Mouse (Mus musculus) midbrain, embryonic 14.5 days (tissue): ENCODE data around the gene Gm6034. TPM values are rescaled to one million over a fixed set of nuclear protein-coding genes. Genes with fewer than 3 reads are reported as not detected.
"Not testable (repeated sequence)": the region's sequence is repeated elsewhere in the genome, so short reads cannot be mapped to it uniquely, and the experiment has no call there.

Source experiments
- ATAC-seq: fragments of 200-750 bp; cut with Nextera tagmentation; 2 replicates; pipeline ENCODE4 v1.8.0; 2017; ENCODE audit warnings: moderate number of reproducible peaks, moderate library complexity; ENCODE audit not compliant: low FRiP score, low TSS enrichment
- DNase-seq: peaks from one replicate; pipeline ENCODE4 v3.0.0-alpha.2; 2015
- H3K27ac ChIP-seq: fragments of 300-500 bp; sonication (generic); replicated peaks from 2 replicates; pipeline ENCODE4 v1.5.1; 2014; ENCODE audit warnings: mild to moderate bottlenecking, low read depth, low read length, moderate library complexity
- H3K27me3 ChIP-seq: fragments of 300-500 bp; sonication (generic); 2 replicates; pipeline ENCODE4 v1.6.1; 2014; ENCODE audit warnings: low read length, control low read depth, mixed read lengths; ENCODE audit not compliant: control insufficient read depth, insufficient read depth
- H3K36me3 ChIP-seq: fragments of 300-500 bp; sonication (generic); 2 replicates; pipeline ENCODE4 v1.6.1; 2014; ENCODE audit warnings: low read length, control low read depth; ENCODE audit not compliant: control insufficient read depth, insufficient read depth
- H3K4me1 ChIP-seq: fragments of 300-500 bp; sonication (generic); 2 replicates; pipeline ENCODE4 v1.6.1; 2014; ENCODE audit warnings: mild to moderate bottlenecking, antibody characterized with exemption, low read length, control low read depth; ENCODE audit not compliant: control insufficient read depth, insufficient read depth
- H3K4me2 ChIP-seq: fragments of 300-500 bp; sonication (generic); 2 replicates; pipeline ENCODE4 v1.6.1; 2014; ENCODE audit warnings: mild to moderate bottlenecking, low read length, moderate library complexity
- H3K4me3 ChIP-seq: fragments of 300-500 bp; sonication (generic); replicated peaks from 2 replicates; pipeline ENCODE4 v1.5.1; 2014; ENCODE audit warnings: low read depth, low read length
- H3K9ac ChIP-seq: fragments of 300-500 bp; sonication (generic); replicated peaks from 2 replicates; pipeline ENCODE4 v1.6.1; 2014; ENCODE audit warnings: mild to moderate bottlenecking, low read length, moderate library complexity
- H3K9me3 ChIP-seq: fragments of 300-500 bp; sonication (generic); 2 replicates; pipeline ENCODE4 v1.6.1; 2016; ENCODE audit warnings: low read length, control low read depth, mixed read lengths; ENCODE audit not compliant: control insufficient read depth
- WGBS: fragments of 180-500 bp; shearing (Covaris S2); extraction: QIAGEN DNeasy Blood & Tissue Kit; methylation state at CpG from one replicate; pipeline ENCODE4 v1.1.7; 2014; 5-methylcytosine and 5-hydroxymethylcytosine counted together
- polyA plus RNA-seq: library from polyadenylated mRNA; unstranded; fragments of >200 nt; fragmentation: Nextera tagmentation; extraction: Ambion mirVana; gene quantifications from 2 replicates; pipeline ENCODE4 v1.2.1, GENCODE M21; 2014

Gm6034 gene
- not detected in 2 replicates for polyA plus RNA-seq

DNA sequence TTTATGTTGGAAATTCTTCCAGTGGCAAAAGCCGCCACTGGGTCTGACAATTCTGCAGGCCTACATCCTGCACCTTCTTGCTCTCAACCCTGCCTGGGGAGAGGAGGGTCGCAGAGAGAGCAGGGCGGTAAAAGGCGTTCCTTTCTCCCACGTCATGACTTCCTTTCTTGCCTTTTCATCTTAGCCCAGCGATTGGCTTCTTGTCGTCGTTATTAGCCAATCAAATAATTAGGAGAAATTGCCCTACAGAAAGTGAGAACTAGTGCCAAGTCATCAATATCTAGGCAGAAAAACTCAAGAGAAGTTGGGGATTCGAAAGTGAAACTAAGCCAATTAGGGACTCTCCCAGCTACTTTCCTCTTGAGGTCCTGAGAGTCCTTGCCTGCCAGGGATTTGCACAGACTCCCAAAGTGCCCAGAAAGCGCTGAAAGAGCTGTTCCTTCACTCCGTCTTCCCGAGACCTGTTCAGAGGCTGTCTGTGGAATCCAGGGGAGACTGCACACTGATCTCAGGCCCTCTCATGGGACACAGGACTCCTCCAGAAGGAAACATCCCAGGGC lies at the start of gene Gm6034, which contains the start of gene H2-T22:
Gene Gm6034 (plus strand): TSS at position 352 of the 560 bp plus-strand sequence.
Gene H2-T22 (minus strand): TSS at position 138 of the 560 bp plus-strand sequence.
- not testable (repeated sequence) for H3K4me1 ChIP-seq, H3K27ac ChIP-seq

GRCm38 (mm10) chr17:35993675-35994074 lies 49.1 kb upstream of the Gm6034 start:
- H3K9me3 ChIP-seq: no peaks in the 10 kb centered on the region

More for the DNA sequence above, at the start of gene Gm6034, which contains the start of gene H2-T22:
- not testable (repeated sequence) for H3K9ac ChIP-seq, H3K9me3 ChIP-seq, H3K27me3 ChIP-seq, H3K36me3 ChIP-seq
- H3K4me2 ChIP-seq: peak within 1 kb of the TSS; percentile 60
- peak; percentile 86 for DNase-seq
- peak; percentile 81 for ATAC-seq
- WGBS: 1% methylated on average over 12 of the region's 12 CpGs
- peak within 1 kb of the TSS; percentile 29 for H3K4me3 ChIP-seq

GRCm38 (mm10) chr17:35994175-35994878 lies 48.4 kb upstream of the Gm6034 start:
- H3K27me3 ChIP-seq: no peaks in the 10 kb centered on the region
- peak; percentile 92 for DNase-seq
- peak overlapping the region; percentile 64 for H3K9ac ChIP-seq
- peaks cover 7% of the 10 kb centered on the region; the same call in 1 of the 2 replicates for H3K36me3 ChIP-seq
- ATAC-seq: peak; percentile 74
- 3% methylated on average over 31 of the region's 31 CpGs for WGBS
- H3K4me3 ChIP-seq: peak overlapping the region; percentile 55
- H3K27ac ChIP-seq: peak overlapping the region; percentile 74
- H3K4me2 ChIP-seq: peak overlapping the region; percentile 72
- peaks cover 4% of the 10 kb centered on the region; the same call in 1 of the 2 replicates for H3K4me1 ChIP-seq
- no peaks in the 10 kb centered on the region for H3K9me3 ChIP-seq

More at GRCm38 (mm10) chr17:35993675-35994074, 49.1 kb upstream of the Gm6034 start:
- Histone ChIP-seq H3K4me1 (peaks cover 4% of the 10 kb centered on the region; the same call in 1 of the 2 replicates), H3K27me3 (no peaks in the 10 kb centered on the region), H3K9ac (no peak overlapping the region), H3K4me2 (peak overlapping the region; percentile 72), H3K27ac (0 out of 2 replicates have a peak overlapping the region, but pooled peaks have one; percentile 74), H3K36me3 (peaks cover 14% of the 10 kb centered on the region), H3K4me3 (peak overlapping the region; percentile 55)
- ATAC-seq: peak; percentile 72
- DNase-seq: peak; percentile 94
- 8% methylated on average over 17 of the region's 17 CpGs for WGBS

DNA sequence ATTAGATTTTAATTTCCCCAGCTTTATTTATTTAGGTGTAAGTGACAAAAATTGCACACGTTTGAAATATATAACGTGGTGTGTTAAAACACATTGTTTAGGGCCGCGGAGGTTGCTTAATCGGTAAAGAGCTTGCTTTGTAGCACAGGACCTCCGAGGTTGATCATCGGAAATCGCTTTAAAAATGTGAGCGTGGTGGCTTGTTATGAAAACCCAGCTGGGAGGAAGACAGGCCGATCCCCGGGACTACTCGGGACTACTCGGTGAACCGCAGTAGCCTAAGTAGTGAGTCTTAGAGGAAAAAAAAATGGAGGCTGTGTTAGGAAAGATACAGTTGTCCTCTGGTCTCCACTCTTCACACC lies 47.9 kb upstream of the Gm6034 start:
- H3K27ac ChIP-seq: peak overlapping the region; percentile 74; the same call in 1 of the 2 replicates

GRCm38 (mm10) chr17:35996949-35997348 lies 45.8 kb upstream of the Gm6034 start:
- Histone ChIP-seq H3K4me3 (no peak overlapping the region), H3K27me3 (no peaks in the 10 kb centered on the region), H3K27ac (no peak overlapping the region), H3K4me1 (peaks cover 4% of the 10 kb centered on the region; the same call in 1 of the 2 replicates), H3K4me2 (peak overlapping the region; percentile 1; the same call in 1 of the 2 replicates), H3K36me3 (no peaks in the 10 kb centered on the region), H3K9ac (no peak overlapping the region), H3K9me3 (no peaks in the 10 kb centered on the region)
- DNase-seq (peak; percentile 96), ATAC-seq (peak; percentile 66)
- 1% methylated on average over 11 of the region's 11 CpGs for WGBS

More for the DNA sequence above, 47.9 kb upstream of the Gm6034 start:
- DNase-seq: peak; percentile 26
- Histone ChIP-seq H3K9me3 (no peaks in the 10 kb centered on the region), H3K27me3 (no peaks in the 10 kb centered on the region), H3K36me3 (peaks cover 2% of the 10 kb centered on the region; the same call in 1 of the 2 replicates), H3K4me2 (peak overlapping the region; percentile 72), H3K9ac (peak overlapping the region; percentile 64), H3K4me1 (peaks cover 4% of the 10 kb centered on the region; the same call in 1 of the 2 replicates), H3K4me3 (peak overlapping the region; percentile 55)
- no peak for ATAC-seq
- WGBS: 3% methylated on average over 14 of the region's 14 CpGs

DNA sequence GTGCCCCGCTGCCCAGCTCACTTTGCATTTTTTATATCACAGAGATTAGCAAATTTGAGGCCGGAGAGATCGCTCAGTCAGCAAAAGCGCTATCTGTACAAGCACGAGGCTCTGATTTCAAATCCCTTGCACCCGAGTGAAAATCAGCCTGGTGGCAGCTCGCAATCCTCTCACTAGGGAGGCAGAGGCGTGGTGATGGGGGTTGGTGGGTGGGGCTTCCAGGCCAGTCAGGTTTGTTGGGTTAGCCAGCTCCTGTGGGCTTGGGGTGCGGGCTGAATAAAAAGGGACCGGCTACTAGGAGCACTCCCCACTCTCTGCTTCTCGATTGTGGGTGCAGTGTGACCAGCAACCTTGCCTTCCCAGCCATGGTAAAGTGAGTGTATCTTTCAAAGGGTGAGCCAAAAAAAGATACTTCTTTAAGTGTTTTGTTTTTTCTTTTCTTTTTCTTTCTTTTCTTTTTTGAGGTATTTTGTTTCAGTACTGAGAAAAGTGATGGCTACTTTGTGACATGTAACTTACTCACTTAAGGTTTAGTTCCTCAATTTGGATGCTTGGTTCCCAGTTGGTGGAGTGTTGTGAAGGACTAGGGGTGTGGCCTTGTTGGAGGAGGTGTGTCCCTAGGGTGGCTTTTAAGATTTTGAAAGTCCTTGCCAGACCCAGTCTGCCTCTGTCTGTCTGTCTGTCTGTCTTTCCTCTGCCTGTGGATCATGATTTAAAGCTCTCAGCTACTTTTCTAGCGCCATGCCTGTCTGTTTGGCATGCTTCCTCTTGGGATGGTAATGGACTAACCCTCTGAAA lies 44.8 kb upstream of the Gm6034 start:
- Histone ChIP-seq H3K9me3 (no peaks in the 10 kb centered on the region), H3K36me3 (no peaks in the 10 kb centered on the region), H3K4me2 (no peak overlapping the region; the same call in 1 of the 2 replicates), H3K9ac (no peak overlapping the region; the same call in 1 of the 2 replicates), H3K4me1 (peaks cover 4% of the 10 kb centered on the region; the same call in 1 of the 2 replicates), H3K4me3 (no peak overlapping the region), H3K27ac (no peak overlapping the region), H3K27me3 (no peaks in the 10 kb centered on the region)
- DNase-seq (no peak), ATAC-seq (no peak)
- WGBS: 42% methylated on average over 12 of the region's 12 CpGs

GRCm38 (mm10) chr17:35998545-35999305 lies 44.0 kb upstream of the Gm6034 start:
- Histone ChIP-seq H3K9me3 (no peaks in the 10 kb centered on the region), H3K9ac (no peak overlapping the region), H3K27ac (no peak overlapping the region), H3K27me3 (no peaks in the 10 kb centered on the region), H3K36me3 (no peaks in the 10 kb centered on the region), H3K4me2 (no peak overlapping the region), H3K4me1 (peaks cover 4% of the 10 kb centered on the region; the same call in 1 of the 2 replicates), H3K4me3 (no peak overlapping the region)
- no peak for ATAC-seq
- DNase-seq: no peak
- 91% methylated on average over 6 of the region's 6 CpGs for whole genome bisulfite sequencing

- Histone ChIP-seq H3K36me3 (no peaks in the 10 kb centered on the region), H3K4me2 (no peak overlapping the region), H3K4me1 (peaks cover 4% of the 10 kb centered on the region; the same call in 1 of the 2 replicates), H3K9me3 (no peaks in the 10 kb centered on the region), H3K9ac (no peak overlapping the region), H3K27ac (no peak overlapping the region), H3K4me3 (no peak overlapping the region), H3K27me3 (no peaks in the 10 kb centered on the region)
- DNase-seq (no peak), ATAC-seq (no peak)
- WGBS: 94% methylated on average over 7 of the region's 7 CpGs
Measured at GRCm38 (mm10) chr17:35999356-35999755, 43.4 kb upstream of the Gm6034 start.
